Mouse (Mus musculus): ENCODE measurements around the gene C330007P06Rik. TPM values are rescaled to one million over a fixed set of nuclear protein-coding genes. Genes with fewer than 3 reads are reported as not detected.
A peak's percentile ranks its signal among the peaks of the same experiment; 100 is the strongest.

The C330007P06Rik gene
- polyA plus RNA-seq, 1 experiment from 2014 or later = 30.9 TPM

DNA sequence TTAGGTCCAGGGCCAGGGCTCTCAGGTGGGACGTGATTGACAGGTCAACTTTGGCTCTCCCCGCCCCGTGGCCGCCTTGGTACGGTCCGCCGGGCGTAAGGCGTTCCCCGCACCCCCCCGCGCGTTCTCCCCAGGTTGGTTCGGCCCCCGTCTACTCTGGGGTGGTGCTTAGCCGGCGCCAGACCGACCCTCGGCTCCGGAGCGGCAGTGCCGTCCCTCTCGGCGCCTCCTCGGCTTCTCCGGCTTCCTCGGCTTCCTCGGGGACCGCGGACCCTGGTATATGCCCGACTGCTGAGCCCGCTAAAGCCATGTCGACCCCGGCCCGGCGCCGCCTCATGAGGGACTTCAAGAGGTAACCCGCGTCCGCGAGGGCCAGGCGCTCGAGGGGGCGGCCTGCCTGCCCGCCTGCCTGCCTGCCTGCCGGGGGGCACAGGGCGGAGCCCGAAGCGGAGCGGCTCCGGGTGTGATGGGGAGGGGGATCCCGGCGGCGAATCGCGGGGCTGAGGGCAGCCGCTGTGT, 326 bp upstream of the C330007P06Rik start:
- H3K27me3 ChIP-seq = no peaks in the 10 kb centered on the region
- peak; percentile 97 for ATAC-seq (replicated peaks; ENCODE audit: low FRiP score)
- H3K9me3 ChIP-seq (replicated peaks) = no peaks in the 10 kb centered on the region
- peak overlapping the region; percentile 73 for H3K9ac ChIP-seq
- H3K4me1 ChIP-seq = peaks cover 6% of the 10 kb centered on the region; the same call in 1 of the 2 replicates
- H3K4me3 ChIP-seq (replicated peaks) = peak overlapping the region; percentile 70
- H3K27ac ChIP-seq = peak overlapping the region; percentile 83
- peaks cover 9% of the 10 kb centered on the region; the same call in 1 of the 2 replicates for H3K36me3 ChIP-seq
- peak overlapping the region; percentile 63 for H3K4me2 ChIP-seq
- whole genome bisulfite sequencing = 14% methylated on average over 52 of the region's 57 CpGs

DNA sequence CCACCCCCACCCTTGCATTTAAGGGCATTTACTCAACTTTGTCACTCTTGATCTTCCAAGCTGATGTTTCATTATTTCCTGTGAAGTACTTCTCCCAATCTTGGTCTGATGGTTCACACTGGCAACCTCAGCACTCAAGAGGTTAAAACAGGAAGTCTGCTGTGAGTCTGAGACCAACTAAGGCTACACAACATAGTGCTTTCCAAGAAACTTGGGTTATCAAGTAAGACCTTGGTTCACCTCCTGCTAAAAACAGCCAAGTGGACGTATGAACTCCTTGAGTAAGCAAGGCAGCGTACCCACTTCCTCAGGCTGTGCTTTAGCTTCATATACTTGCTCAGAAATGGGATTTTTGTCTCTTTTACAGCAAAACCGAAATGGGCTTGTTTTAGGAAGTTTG, 3.5 kb downstream of the C330007P06Rik start:
- Histone ChIP-seq H3K27ac (no peak overlapping the region), H3K36me3 (no peaks in the 10 kb centered on the region), H3K9me3 (replicated peaks) (no peaks in the 10 kb centered on the region), H3K4me3 (replicated peaks) (no peak overlapping the region), H3K4me2 (no peak overlapping the region), H3K9ac (no peak overlapping the region), H3K27me3 (no peaks in the 10 kb centered on the region), H3K4me1 (peaks cover 3% of the 10 kb centered on the region; the same call in 1 of the 2 replicates)
- 73% methylated on average over 3 of the region's 3 CpGs for WGBS
- no peak for ATAC-seq (replicated peaks; ENCODE audit: low FRiP score)

DNA sequence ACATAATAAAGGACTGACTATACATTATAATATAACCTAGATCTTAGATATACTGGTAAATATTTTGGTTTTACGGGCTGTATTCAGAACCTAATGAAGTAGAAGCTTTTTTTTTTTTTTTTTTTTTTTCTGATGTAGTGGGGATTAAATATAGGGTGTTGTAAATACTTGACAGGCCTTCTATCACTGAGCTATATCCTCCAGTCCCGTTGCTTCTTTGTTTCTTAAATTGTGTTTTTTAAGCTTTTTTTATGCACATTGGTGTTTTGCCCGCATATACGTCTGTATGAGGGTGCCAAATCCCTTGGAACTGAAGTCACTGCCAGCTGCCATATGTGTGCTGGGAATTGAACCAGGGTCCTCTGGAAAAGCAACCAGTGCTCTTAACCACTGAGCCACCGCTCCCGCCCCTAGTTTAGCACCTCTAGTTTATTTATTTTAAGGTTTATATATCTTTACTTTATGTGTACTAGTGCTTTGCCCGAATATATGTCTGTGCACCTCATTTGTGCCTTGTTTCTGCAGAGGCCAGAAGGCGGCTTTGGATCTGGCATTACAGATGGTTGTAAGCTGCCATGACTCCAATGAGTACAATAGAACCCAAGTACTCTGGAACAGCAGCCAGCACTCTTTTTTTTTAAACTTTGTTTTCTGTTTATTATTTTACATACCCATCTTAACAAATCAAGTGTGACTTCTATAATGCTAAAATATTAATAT, 9.1 kb downstream of the C330007P06Rik start:
- H3K4me3 ChIP-seq (replicated peaks) = peak overlapping the region; percentile 49
- peak overlapping the region; percentile 44 for H3K4me2 ChIP-seq
- no peak for ATAC-seq (replicated peaks; ENCODE audit: low FRiP score)
- no peaks in the 10 kb centered on the region for H3K9me3 ChIP-seq (replicated peaks)
- peak overlapping the region; percentile 62; the same call in 1 of the 2 replicates for H3K27ac ChIP-seq
- no peaks in the 10 kb centered on the region for H3K36me3 ChIP-seq
- peaks cover 10% of the 10 kb centered on the region; the same call in 1 of the 2 replicates for H3K4me1 ChIP-seq
- WGBS = 54% methylated on average over 8 of the region's 8 CpGs
- no peak overlapping the region for H3K9ac ChIP-seq
- H3K27me3 ChIP-seq = no peaks in the 10 kb centered on the region

DNA sequence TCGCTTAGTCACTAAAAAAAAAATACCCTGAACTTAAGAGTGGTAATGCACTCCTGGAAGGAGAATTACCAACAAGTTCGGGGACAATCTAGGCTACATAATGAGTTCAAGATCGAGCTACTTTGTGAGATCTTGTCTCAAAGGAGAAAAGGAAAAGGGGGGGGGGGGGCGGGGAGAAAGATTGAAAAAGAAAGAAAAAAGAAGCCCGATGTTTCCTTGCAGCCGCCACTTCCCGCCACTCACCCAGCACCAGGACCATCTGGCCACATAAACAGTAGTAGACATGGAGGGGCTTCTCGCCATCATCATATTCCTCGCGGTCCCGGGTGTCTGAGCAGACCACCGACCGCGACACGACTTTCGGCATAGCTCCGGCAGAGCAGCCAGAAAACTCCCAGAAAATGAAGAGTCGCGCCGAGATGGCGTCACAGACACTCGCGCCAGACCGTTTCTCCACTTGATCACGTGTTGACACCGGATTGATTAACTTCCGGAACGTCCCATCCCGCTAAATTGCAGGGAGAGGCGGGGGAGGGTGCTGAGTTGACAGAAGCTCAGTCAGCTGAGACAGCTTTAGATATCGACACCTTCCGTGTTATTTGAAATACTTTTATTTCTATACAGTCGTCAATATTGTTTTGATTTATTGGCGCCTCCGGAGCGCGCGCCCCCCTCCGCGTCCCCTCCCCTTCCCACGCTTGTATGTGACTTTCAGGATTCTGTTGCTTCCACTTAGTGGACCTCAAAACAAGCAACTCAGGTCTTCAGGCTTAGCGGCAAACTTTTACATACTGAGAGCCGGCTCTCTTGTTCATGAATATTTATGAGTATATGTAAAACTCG, 9.9 kb downstream of the C330007P06Rik start:
- 19% methylated on average over 43 of the region's 44 CpGs for WGBS
- no peaks in the 10 kb centered on the region for H3K36me3 ChIP-seq
- ATAC-seq (replicated peaks; ENCODE audit: low FRiP score) = peak; percentile 86

DNA sequence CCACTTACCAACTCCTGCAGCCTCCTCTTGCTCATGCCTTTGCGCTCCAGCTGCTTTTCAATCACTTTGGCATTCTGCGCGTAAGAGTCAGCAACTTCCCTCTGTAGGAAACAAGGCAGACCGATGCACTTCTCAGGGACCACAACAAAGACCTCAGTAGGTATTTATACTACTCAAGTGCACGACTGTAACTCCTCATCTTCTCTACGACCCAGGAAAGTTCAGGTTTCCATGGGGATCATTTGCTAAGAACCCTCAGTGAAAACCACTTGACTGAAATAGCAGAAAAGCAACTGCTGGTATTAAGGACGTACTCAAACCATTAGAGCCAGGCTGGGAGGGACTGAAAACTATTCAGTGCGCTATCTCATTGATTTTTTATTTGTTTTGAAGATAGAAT, 21.3 kb downstream of the C330007P06Rik start:
- Histone ChIP-seq H3K27ac (no peak overlapping the region), H3K27me3 (no peaks in the 10 kb centered on the region), H3K36me3 (peaks cover 7% of the 10 kb centered on the region; the same call in 1 of the 2 replicates), H3K4me3 (replicated peaks) (no peak overlapping the region), H3K9ac (no peak overlapping the region), H3K9me3 (replicated peaks) (no peaks in the 10 kb centered on the region), H3K4me2 (no peak overlapping the region), H3K4me1 (no peaks in the 10 kb centered on the region)
- 87% methylated on average over 8 of the region's 8 CpGs for WGBS
- no peak for ATAC-seq (replicated peaks; ENCODE audit: low FRiP score)

More for the DNA sequence above, 9.9 kb downstream of the C330007P06Rik start:
- peak overlapping the region; percentile 53 for H3K4me2 ChIP-seq
- peak overlapping the region; percentile 49 for H3K4me3 ChIP-seq (replicated peaks)
- H3K27me3 ChIP-seq = no peaks in the 10 kb centered on the region
- peak overlapping the region; percentile 62 for H3K27ac ChIP-seq
- peaks cover 10% of the 10 kb centered on the region; the same call in 1 of the 2 replicates for H3K4me1 ChIP-seq
- no peaks in the 10 kb centered on the region for H3K9me3 ChIP-seq (replicated peaks)
- peak overlapping the region; percentile 33; the same call in 1 of the 2 replicates for H3K9ac ChIP-seq

DNA sequence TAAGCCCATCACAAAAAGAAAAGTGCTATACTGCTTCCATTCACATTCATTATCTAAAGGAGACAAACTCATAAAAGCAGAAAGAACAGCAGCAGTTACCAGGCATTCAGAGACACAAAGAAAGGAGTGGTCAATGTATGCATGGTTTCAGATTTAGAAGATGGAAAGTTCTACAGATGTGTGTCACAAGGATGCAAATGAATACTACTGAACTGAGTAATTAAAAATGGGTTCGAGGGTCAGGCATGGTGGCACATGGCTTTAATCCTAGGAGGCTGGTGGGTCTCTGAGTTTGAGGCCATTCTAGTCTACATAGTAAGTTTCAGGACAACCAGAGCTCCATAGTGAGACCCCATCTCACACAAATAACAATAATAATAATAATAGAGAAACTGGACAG, 26.8 kb downstream of the C330007P06Rik start:
- Histone ChIP-seq H3K27me3 (no peaks in the 10 kb centered on the region), H3K27ac (no peak overlapping the region), H3K4me1 (no peaks in the 10 kb centered on the region), H3K9me3 (replicated peaks) (no peaks in the 10 kb centered on the region), H3K4me2 (no peak overlapping the region), H3K4me3 (replicated peaks) (no peak overlapping the region), H3K9ac (no peak overlapping the region), H3K36me3 (no peaks in the 10 kb centered on the region)
- WGBS = 62% methylated on average over 1 of the region's 1 CpGs
- no peak for ATAC-seq (replicated peaks; ENCODE audit: low FRiP score)

DNA sequence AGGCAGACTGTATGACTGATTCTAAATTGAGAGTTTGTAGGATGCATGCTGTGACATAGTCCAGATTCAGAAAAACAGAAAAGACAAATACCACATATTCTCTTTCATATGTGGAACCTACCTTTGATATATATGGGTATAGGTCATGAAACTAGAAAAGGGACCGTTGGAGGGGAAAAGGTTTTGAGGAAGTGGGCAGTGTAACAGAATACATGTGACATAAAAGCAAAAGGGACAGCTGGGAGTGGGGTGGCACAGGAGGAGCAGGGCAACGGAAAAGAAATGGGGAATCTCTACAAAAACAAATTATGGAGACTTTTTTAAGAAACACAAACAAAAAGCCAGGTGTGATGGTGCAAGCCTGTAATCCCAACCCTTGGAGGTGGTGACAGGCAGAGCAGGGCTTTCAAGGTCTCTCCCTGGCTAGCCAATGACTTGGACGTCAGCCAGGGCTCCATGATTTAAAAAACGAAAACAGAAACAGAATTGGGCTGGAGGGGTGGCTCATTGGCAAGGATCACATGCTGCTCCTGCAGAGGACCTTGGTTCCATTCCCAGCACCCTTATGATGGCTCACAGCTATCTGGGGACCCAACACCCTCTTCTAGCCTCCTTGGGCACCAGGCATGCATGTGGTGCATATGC, 30.4 kb downstream of the C330007P06Rik start:
- no peak overlapping the region for H3K4me2 ChIP-seq
- H3K9ac ChIP-seq = no peak overlapping the region
- no peaks in the 10 kb centered on the region for H3K9me3 ChIP-seq (replicated peaks)
- H3K27ac ChIP-seq = no peak overlapping the region
- no peaks in the 10 kb centered on the region for H3K4me1 ChIP-seq
- no peaks in the 10 kb centered on the region for H3K36me3 ChIP-seq
- no peak for ATAC-seq (replicated peaks; ENCODE audit: low FRiP score)
- H3K27me3 ChIP-seq = no peaks in the 10 kb centered on the region
- WGBS = 66% methylated on average over 4 of the region's 4 CpGs
- no peak overlapping the region for H3K4me3 ChIP-seq (replicated peaks)

DNA sequence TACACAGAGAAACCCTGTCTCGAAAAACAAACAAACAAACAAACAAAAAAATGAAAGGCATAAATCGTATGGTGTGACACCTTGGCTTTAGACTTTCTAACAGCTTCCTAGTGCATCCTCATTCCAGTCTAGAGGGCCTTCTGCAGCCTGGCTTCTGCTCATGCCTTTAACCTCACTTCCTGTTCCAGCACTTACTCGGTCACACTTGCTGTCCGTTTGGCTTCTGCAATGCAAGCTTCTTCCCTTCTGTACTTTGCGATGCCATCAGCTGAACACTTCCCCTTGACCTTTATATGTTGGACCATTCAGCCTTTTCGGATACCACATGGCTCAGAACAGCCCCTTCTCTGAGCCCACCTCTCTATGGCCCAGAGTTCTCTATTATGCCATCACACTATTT, 32.2 kb downstream of the C330007P06Rik start:
- no peak for ATAC-seq (replicated peaks; ENCODE audit: low FRiP score)
- H3K4me2 ChIP-seq = no peak overlapping the region
- no peaks in the 10 kb centered on the region for H3K36me3 ChIP-seq
- H3K9ac ChIP-seq = no peak overlapping the region
- H3K4me1 ChIP-seq = no peaks in the 10 kb centered on the region
- no peaks in the 10 kb centered on the region for H3K27me3 ChIP-seq
- 88% methylated on average over 6 of the region's 6 CpGs for WGBS
- H3K9me3 ChIP-seq (replicated peaks) = no peaks in the 10 kb centered on the region
- H3K4me3 ChIP-seq (replicated peaks) = no peak overlapping the region
- H3K27ac ChIP-seq = no peak overlapping the region

DNA sequence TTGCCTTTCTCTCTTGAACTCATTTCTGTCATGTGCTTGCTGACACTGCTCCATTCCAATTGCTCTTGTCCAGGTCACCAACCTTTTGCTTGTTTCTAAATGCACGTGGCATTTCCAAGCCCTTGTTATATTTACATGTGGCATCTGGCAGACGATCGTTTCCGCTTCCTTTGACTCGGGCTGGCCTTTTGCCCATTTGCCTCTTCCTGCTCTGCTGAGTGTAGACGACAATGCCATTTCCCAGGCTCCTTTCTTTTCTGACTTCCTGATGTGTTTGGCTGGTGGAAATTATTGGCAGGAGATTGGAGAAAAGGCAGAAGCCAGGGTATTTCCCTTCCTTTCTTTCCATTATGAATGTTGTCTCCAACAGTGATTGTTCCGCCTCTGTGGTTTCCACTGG, 34.5 kb downstream of the C330007P06Rik start:
- ATAC-seq (replicated peaks; ENCODE audit: low FRiP score) = no peak
- no peaks in the 10 kb centered on the region for H3K4me1 ChIP-seq
- 73% methylated on average over 7 of the region's 7 CpGs for WGBS
- no peaks in the 10 kb centered on the region for H3K9me3 ChIP-seq (replicated peaks)
- no peaks in the 10 kb centered on the region for H3K27me3 ChIP-seq
- no peaks in the 10 kb centered on the region for H3K36me3 ChIP-seq
- H3K4me2 ChIP-seq = no peak overlapping the region
- no peak overlapping the region for H3K4me3 ChIP-seq (replicated peaks)
- H3K27ac ChIP-seq = 0 out of 2 replicates have a peak overlapping the region, but pooled peaks have one; percentile 51
- H3K9ac ChIP-seq = no peak overlapping the region

DNA sequence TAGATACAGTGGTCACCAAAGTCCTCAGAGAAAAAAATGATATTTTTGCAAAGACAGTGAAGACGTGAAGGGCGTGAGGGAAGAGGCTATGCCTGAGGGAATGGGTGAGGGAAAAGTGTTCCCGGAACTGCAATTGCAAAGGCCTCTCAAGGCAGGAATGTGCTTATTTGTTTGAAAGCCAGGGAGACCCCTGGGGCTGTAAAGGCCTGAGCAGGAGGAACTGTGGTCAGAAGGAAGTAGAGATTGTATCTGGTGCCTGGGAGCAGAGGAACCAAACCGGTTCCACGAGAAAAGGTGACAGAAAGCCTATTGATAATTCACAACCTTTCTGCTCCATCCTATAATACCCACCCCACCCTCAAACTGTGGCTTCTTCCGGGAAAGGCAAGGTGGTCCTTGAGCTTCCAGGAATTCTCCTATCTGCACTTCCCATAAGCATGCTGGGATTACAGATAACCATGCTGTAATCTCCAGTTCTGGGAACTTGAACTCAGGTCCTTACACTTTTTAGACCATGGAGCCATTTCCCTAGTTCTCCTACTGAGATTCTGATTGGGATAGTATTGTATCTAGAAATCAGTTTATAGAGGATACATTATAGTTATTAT, 36.7 kb downstream of the C330007P06Rik start:
- H3K4me2 ChIP-seq = no peak overlapping the region
- H3K36me3 ChIP-seq = no peaks in the 10 kb centered on the region
- WGBS = 58% methylated on average over 6 of the region's 6 CpGs
- H3K4me3 ChIP-seq (replicated peaks) = no peak overlapping the region
- no peak overlapping the region for H3K27ac ChIP-seq
- H3K9me3 ChIP-seq (replicated peaks) = no peaks in the 10 kb centered on the region
- no peaks in the 10 kb centered on the region for H3K4me1 ChIP-seq
- ATAC-seq (replicated peaks; ENCODE audit: low FRiP score) = no peak
- no peaks in the 10 kb centered on the region for H3K27me3 ChIP-seq
- H3K9ac ChIP-seq = no peak overlapping the region

DNA sequence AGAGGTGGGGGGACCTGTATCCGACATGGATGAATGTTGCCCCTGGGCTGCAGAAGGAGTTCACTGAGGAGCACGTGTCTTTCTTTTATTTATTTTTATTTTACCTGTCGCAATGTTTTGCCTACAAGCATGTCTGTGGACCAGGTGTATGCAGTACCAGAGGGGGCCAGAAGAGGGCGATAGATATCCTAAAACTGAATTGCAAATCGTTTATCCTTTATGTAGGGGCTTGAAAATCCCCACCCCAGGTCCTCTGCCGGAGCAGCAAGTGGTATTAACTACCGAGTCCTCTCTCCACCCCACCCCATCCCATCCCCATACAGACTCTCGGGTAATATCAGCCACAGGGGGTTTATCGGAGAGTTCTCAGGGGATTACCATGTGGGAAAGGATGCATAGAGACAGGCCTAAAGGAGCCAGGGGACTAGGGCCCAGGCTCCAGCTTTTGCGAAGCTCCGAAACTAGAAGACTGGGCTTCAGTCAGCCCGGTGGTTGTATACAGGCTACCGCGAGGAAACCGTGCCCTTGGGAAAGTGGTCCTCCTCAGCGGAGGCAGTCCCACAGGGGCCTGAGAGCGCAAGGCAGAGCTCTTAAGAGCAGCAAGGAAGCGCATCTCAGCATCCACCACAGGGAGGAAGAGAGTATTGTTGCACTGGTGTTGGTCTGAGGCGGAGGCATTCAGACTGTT, 40.4 kb downstream of the C330007P06Rik start:
- Histone ChIP-seq H3K27me3 (no peaks in the 10 kb centered on the region), H3K4me3 (replicated peaks) (peak overlapping the region; percentile 25), H3K9ac (0 out of 2 replicates have a peak overlapping the region, but pooled peaks have one; percentile 21), H3K9me3 (replicated peaks) (no peaks in the 10 kb centered on the region), H3K36me3 (no peaks in the 10 kb centered on the region), H3K4me2 (peak overlapping the region; percentile 47), H3K27ac (0 out of 2 replicates have a peak overlapping the region, but pooled peaks have one; percentile 6), H3K4me1 (no peaks in the 10 kb centered on the region)
- 34% methylated on average over 19 of the region's 19 CpGs for WGBS
- ATAC-seq (replicated peaks; ENCODE audit: low FRiP score) = peak; percentile 66; the same call in 1 of the 2 replicates
